Mouse (Mus musculus) myocyte (in vitro differentiated cells): ENCODE results near the gene Nabp2. TPM values are rescaled to one million over a fixed set of nuclear protein-coding genes. Genes with fewer than 3 reads are reported as not detected.

Experiments used
- H3K27me3 ChIP-seq: one replicate; pipeline ENCODE4 v1.6.1; 2011; ENCODE audit not compliant: control insufficient read depth, insufficient read depth, insufficient read length
- H3K36me3 ChIP-seq: one replicate; pipeline ENCODE4 v1.6.1; 2011; ENCODE audit not compliant: control insufficient read depth, insufficient read depth
- H3K4me2 ChIP-seq: one replicate; pipeline ENCODE4 v1.6.1; 2011; ENCODE audit warnings: low read depth, control low read depth
- H3K4me3 ChIP-seq: one replicate; pipeline ENCODE4 v1.5.1; 2011; ENCODE audit warnings: mild to moderate bottlenecking, control low read depth, moderate library complexity
- H3K79me2 ChIP-seq: one replicate; pipeline ENCODE4 v1.6.1; 2011; ENCODE audit not compliant: control insufficient read depth, insufficient read depth
- H3ac ChIP-seq: one replicate; pipeline ENCODE4 v1.6.1; 2011; ENCODE audit not compliant: control insufficient read depth, insufficient read length
- CEBPB ChIP-seq: IDR thresholded peaks from 2 replicates; pipeline ENCODE4 v1.6.1; 2011; ENCODE audit warnings: mild to moderate bottlenecking, moderate library complexity; ENCODE audit not compliant: poor library complexity, insufficient read depth, severe bottlenecking
- E2F4 ChIP-seq: IDR thresholded peaks from one replicate; pipeline ENCODE4 v1.6.1; 2011; ENCODE audit warnings: mild to moderate bottlenecking, control low read depth, moderate library complexity; ENCODE audit not compliant: insufficient read depth
- MAX ChIP-seq: IDR thresholded peaks from one replicate; pipeline ENCODE4 v1.6.1; 2011; ENCODE audit warnings: low read depth, mild to moderate bottlenecking, control low read depth
- MYOD1 ChIP-seq, 3 experiments: IDR thresholded peaks; one replicate each; pipeline ENCODE4 v1.6.1; 2011; ENCODE audit warnings: control low read depth in 2 of 3, low read depth in 2 of 3, mild to moderate bottlenecking in 2 of 3, moderate library complexity in 1 of 3; ENCODE audit not compliant: insufficient read length in 2 of 3, control insufficient read depth in 1 of 3
- MYOG ChIP-seq, 3 experiments: IDR thresholded peaks; one replicate each; pipeline ENCODE4 v1.6.1; 2011; ENCODE audit warnings: control low read depth in 2 of 3, low read depth in 2 of 3, mild to moderate bottlenecking in 2 of 3; ENCODE audit not compliant: insufficient read length in 2 of 3, control insufficient read depth in 1 of 3, insufficient read depth in 1 of 3
- POLR2A ChIP-seq: IDR thresholded peaks from one replicate; pipeline ENCODE4 v1.6.1; 2011; ENCODE audit warnings: low read depth, mild to moderate bottlenecking, control low read depth, moderate library complexity; ENCODE audit not compliant: insufficient read length
- POLR2AphosphoS2 ChIP-seq: IDR thresholded peaks from one replicate; pipeline ENCODE4 v1.6.1; 2011; ENCODE audit warnings: low read depth, control low read depth; ENCODE audit not compliant: insufficient read length
- REST ChIP-seq: IDR thresholded peaks from one replicate; pipeline ENCODE4 v1.6.1; 2011; ENCODE audit warnings: mild to moderate bottlenecking, control low read depth, moderate library complexity; ENCODE audit not compliant: insufficient read depth, insufficient read length
- SRF ChIP-seq: IDR thresholded peaks from one replicate; pipeline ENCODE4 v1.6.1; 2011; ENCODE audit warnings: low read depth; ENCODE audit not compliant: control insufficient read depth, insufficient read length
- TCF12 ChIP-seq: IDR thresholded peaks from one replicate; pipeline ENCODE4 v1.6.1; 2011; ENCODE audit warnings: mild to moderate bottlenecking, control low read depth; ENCODE audit not compliant: poor library complexity, insufficient read depth, severe bottlenecking
- TCF3 ChIP-seq: IDR thresholded peaks from one replicate; pipeline ENCODE4 v1.6.1; 2011; ENCODE audit warnings: low read depth, control low read depth; ENCODE audit not compliant: insufficient read length
- USF1 ChIP-seq: IDR thresholded peaks from one replicate; pipeline ENCODE4 v1.6.1; 2011; ENCODE audit warnings: low read depth, mild to moderate bottlenecking, control low read depth, moderate library complexity
- polyA plus RNA-seq: library from polyadenylated mRNA; unstranded; fragments of >200 nt; fragmentation: generic; extraction: Trizol; gene quantifications from one replicate; pipeline ENCODE4 v1.2.1, GENCODE M21; 2012; ENCODE audit warnings: missing spikeins

Gene Nabp2
- polyA plus RNA-seq, 1 experiment, result 115 TPM

DNA sequence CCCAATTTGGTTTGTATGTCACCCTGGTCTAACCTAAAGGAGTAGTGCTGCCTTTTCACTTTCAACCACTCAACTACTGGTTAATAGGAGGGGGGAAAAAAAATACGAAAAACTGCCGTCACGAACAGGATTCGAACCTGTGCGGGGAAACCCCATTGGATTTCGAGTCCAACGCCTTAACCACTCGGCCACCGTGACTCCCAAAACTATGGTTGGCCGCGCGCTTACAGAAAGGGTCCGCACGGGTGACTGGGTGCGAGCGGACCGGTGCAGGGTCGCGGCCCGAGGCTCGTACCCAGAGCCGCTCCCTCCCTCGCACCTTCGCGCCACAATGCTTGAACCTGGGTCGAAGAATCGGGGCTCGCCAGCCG lies 47.0 kb upstream of the Nabp2 start:
- Histone ChIP-seq H3ac (peak overlapping the region; percentile 100), H3K4me3 (peak overlapping the region; percentile 75), H3K4me2 (peak overlapping the region; percentile 65), H3K27me3 (no peaks in the 10 kb centered on the region), H3K36me3 (peaks cover 20% of the 10 kb centered on the region), H3K79me2 (peaks cover 17% of the 10 kb centered on the region)
- peak; percentile 36 for TF ChIP-seq E2F4
- peak in 1 of 3 experiments; percentile 13 for TF ChIP-seq MYOD1 (IDR thresholded peaks at IDR 0.05; ENCODE audit: control insufficient read depth in 1 of 3, insufficient read length in 2 of 3, low read depth in 2 of 3)
- TF ChIP-seq CEBPB, result no peak
- no peak for TF ChIP-seq TCF3
- no peak for TF ChIP-seq REST
- no peak for TF ChIP-seq SRF
- TF ChIP-seq TCF12, result no peak
- TF ChIP-seq POLR2A, result peak; percentile 24
- no peak for TF ChIP-seq MYOG (IDR thresholded peaks at IDR 0.05; ENCODE audit: control insufficient read depth in 1 of 3, insufficient read depth in 1 of 3, insufficient read length in 2 of 3, low read depth in 2 of 3)
- TF ChIP-seq USF1, result no peak
- no peak for TF ChIP-seq POLR2AphosphoS2
- TF ChIP-seq MAX, result no peak

- Histone ChIP-seq H3K79me2 (peaks cover 17% of the 10 kb centered on the region), H3ac (no peak overlapping the region), H3K36me3 (peaks cover 13% of the 10 kb centered on the region), H3K4me2 (peak overlapping the region; percentile 65), H3K27me3 (no peaks in the 10 kb centered on the region), H3K4me3 (no peak overlapping the region)
- TF ChIP-seq MAX (no peak), MYOD1 (IDR thresholded peaks at IDR 0.05; ENCODE audit: control insufficient read depth in 1 of 3, insufficient read length in 2 of 3, low read depth in 2 of 3) (no peak), REST (no peak), POLR2A (no peak), CEBPB (no peak), SRF (no peak), E2F4 (no peak), TCF12 (no peak), TCF3 (no peak), MYOG (IDR thresholded peaks at IDR 0.05; ENCODE audit: control insufficient read depth in 1 of 3, insufficient read depth in 1 of 3, insufficient read length in 2 of 3, low read depth in 2 of 3) (no peak), USF1 (no peak), POLR2AphosphoS2 (no peak)
Measured at GRCm38 (mm10) chr10:128457676-128458075, 46.4 kb upstream of the Nabp2 start.

DNA sequence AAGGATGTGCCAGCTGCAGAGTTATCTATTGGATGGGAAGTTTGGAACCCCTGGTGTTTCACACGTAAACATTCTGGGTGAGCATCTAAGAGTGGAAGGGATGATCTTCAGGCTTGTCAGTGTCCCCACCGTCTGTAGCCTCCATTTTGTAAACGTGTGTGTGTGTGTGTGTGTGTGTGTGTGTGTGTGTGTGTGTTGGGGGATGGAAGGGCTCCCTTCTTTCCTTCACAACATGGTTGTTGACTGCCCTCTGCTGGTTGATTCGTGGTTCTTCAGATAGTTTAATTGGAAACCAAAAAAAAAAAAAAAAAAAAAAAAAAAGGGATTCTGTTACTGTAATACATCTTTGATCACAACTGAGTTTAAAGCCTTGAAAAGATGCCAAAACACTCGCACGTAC lies 44.0 kb upstream of the Nabp2 start:
- Histone ChIP-seq H3K27me3 (no peaks in the 10 kb centered on the region), H3K36me3 (no peaks in the 10 kb centered on the region), H3ac (no peak overlapping the region), H3K79me2 (peaks cover 8% of the 10 kb centered on the region), H3K4me3 (no peak overlapping the region), H3K4me2 (peak overlapping the region; percentile 31)
- TF ChIP-seq E2F4 (no peak), SRF (no peak), TCF12 (no peak), TCF3 (no peak), MYOD1 (IDR thresholded peaks at IDR 0.05; ENCODE audit: control insufficient read depth in 1 of 3, insufficient read length in 2 of 3, low read depth in 2 of 3) (no peak), REST (no peak), MAX (no peak), CEBPB (no peak), POLR2AphosphoS2 (no peak), USF1 (no peak), POLR2A (no peak), MYOG (IDR thresholded peaks at IDR 0.05; ENCODE audit: control insufficient read depth in 1 of 3, insufficient read depth in 1 of 3, insufficient read length in 2 of 3, low read depth in 2 of 3) (no peak)

DNA sequence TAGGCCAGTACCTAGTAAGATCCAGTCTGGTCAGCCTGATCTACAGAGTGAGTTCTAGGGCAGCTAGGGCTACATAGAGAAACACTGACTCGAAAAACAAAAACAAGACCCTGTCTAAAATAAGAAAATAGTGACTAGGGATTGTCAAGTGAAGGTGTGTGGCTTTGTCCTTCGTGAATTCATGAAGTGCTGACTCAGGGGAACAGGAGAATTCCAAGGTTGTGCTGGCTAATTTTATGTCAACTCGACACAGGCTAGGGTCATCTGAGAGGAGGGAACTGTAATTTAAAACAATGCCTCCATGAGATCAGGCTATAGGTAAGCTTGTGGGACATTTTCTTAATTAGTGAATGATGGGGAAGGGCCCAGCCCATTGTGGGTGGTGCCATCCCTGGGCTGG lies 43.2 kb upstream of the Nabp2 start:
- Histone ChIP-seq H3K27me3 (no peaks in the 10 kb centered on the region), H3K4me3 (no peak overlapping the region), H3K36me3 (no peaks in the 10 kb centered on the region), H3K79me2 (no peaks in the 10 kb centered on the region), H3ac (no peak overlapping the region), H3K4me2 (no peak overlapping the region)
- TF ChIP-seq TCF12, result no peak
- no peak for TF ChIP-seq REST
- TF ChIP-seq POLR2AphosphoS2, result no peak
- no peak for TF ChIP-seq USF1
- TF ChIP-seq POLR2A, result no peak
- no peak for TF ChIP-seq MAX
- TF ChIP-seq MYOG (IDR thresholded peaks at IDR 0.05; ENCODE audit: control insufficient read depth in 1 of 3, insufficient read depth in 1 of 3, insufficient read length in 2 of 3, low read depth in 2 of 3), result no peak
- TF ChIP-seq CEBPB, result no peak

DNA sequence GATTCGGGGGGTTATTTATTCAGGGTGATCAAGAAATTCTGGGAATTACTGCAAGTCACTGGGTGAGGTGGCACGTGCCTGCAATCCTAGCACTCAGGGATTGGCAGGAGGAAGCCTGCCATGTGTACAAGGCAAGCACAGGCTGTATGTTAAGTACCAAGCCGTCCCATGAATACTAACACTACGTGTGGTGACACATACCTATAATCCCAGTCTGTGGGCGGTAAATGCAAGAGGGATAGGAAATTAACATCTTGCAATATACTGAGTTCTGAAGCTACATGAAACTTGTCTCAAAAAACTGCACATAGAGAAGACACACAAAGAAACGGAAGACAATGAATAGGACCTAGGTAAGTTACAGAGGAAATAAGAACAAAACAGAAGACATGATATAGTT lies 39.7 kb upstream of the Nabp2 start:
- no peak for TF ChIP-seq MYOG (IDR thresholded peaks at IDR 0.05; ENCODE audit: control insufficient read depth in 1 of 3, insufficient read depth in 1 of 3, insufficient read length in 2 of 3, low read depth in 2 of 3)
- TF ChIP-seq POLR2AphosphoS2, result no peak
- TF ChIP-seq E2F4, result no peak
- TF ChIP-seq TCF3, result no peak
- no peak for TF ChIP-seq CEBPB
- Histone ChIP-seq H3K4me2 (no peak overlapping the region), H3K4me3 (no peak overlapping the region), H3K79me2 (no peaks in the 10 kb centered on the region), H3K27me3 (no peaks in the 10 kb centered on the region), H3K36me3 (no peaks in the 10 kb centered on the region), H3ac (no peak overlapping the region)
